Mouse (Mus musculus) thymus, adult 2 months (tissue): ENCODE measurements at regions not wholly inside any gene's neighbourhood (a gene's known extent, or its start where the extent isn't known, plus 50 kb on each side); places are given as distances from the start of the nearest gene placed in this dataset.

ENCODE experiments used
- DNase-seq: peaks from one replicate; pipeline ENCODE4 v3.0.0; 2021
- H3K27ac ChIP-seq: fragments of 200-500 bp; 2 replicates; pipeline ENCODE4 v1.5.1; 2012; ENCODE audit warnings: low read length, control low read depth; ENCODE audit not compliant: control insufficient read depth, insufficient read depth
- H3K27me3 ChIP-seq: fragments of 200-500 bp; 2 replicates; pipeline ENCODE4 v1.6.1; 2012; ENCODE audit warnings: mild to moderate bottlenecking, low read length, moderate library complexity, mixed read lengths; ENCODE audit not compliant: control insufficient read depth, insufficient read depth
- H3K36me3 ChIP-seq: fragments of 200-500 bp; 2 replicates; pipeline ENCODE4 v1.6.1; 2012; ENCODE audit warnings: mild to moderate bottlenecking, low read length, moderate library complexity; ENCODE audit not compliant: control insufficient read depth, insufficient read depth
- H3K4me1 ChIP-seq: fragments of 200-500 bp; replicated peaks from 2 replicates; pipeline ENCODE4 v1.6.1; 2012; ENCODE audit warnings: low read length; ENCODE audit not compliant: control insufficient read depth, insufficient read depth
- H3K4me3 ChIP-seq: fragments of 200-500 bp; 2 replicates; pipeline ENCODE4 v1.5.1; 2012; ENCODE audit warnings: mild to moderate bottlenecking, low read length, control low read depth, moderate library complexity; ENCODE audit not compliant: control insufficient read depth, insufficient read depth
- CTCF ChIP-seq: fragments of 200-500 bp; IDR thresholded peaks from 2 replicates; pipeline ENCODE4 v1.5.1; 2012; ENCODE audit warnings: mild to moderate bottlenecking, control low read depth, low read length, moderate library complexity, borderline replicate concordance; ENCODE audit not compliant: control insufficient read depth, poor library complexity, insufficient read depth; ENCODE audit errors: extremely low read depth
- POLR2A ChIP-seq: fragments of 200-500 bp; IDR thresholded peaks from 2 replicates; pipeline ENCODE4 v1.6.1; 2012; ENCODE audit warnings: mild to moderate bottlenecking, low read length, control low read depth, moderate library complexity; ENCODE audit not compliant: control insufficient read depth, poor library complexity, insufficient read depth; ENCODE audit errors: extremely low read depth
- WGBS: fragments of 180-500 bp; shearing (Covaris S2); methylation state at CpG from one replicate; pipeline ENCODE4 v1.1.7; 2018; 5-methylcytosine and 5-hydroxymethylcytosine counted together

DNA sequence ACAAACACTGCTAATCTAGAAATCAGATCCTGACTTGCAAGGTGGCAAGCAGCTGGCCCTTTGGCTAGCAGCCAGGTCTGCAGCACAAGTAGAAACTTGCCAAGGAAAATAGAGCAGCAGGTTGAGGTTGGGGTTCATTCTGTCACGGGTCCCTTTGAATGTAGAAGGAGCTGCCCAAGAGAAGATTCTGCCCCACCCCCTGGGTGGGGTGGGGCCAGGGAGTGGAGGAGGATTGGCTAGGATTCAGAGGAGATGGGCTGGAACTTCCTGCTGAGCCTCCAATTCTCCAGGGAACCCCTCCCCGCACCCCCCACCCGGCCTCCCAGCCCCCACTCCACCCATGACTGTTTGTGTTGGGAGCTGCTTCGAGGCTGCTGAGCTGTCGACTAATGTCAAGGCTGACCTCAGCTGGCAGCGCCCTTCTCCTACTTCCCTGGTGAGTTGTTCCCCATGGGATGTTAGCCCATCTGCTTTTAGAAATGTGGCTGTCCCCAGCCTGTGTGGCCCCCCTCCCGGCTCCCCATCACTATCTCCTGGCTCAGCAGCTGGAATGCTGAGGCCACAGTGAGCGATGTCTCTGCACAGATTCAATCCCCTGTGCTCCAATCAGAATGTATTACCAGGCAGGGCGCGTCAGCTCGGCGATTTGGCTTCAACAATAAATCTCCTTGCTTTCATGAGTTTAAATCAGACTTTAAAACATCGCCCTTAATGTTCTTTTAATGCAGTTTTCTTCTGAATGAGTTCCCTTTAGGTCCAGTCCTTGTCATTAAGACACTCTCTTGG is 447.8 kb upstream of the Kif2a start:
- Histone ChIP-seq H3K4me3 (no peak overlapping the region), H3K36me3 (no peaks in the 10 kb centered on the region), H3K4me1 (no peaks in the 10 kb centered on the region), H3K27ac (no peak overlapping the region), H3K27me3 (no peaks in the 10 kb centered on the region)
- TF ChIP-seq CTCF (no peak), POLR2A (no peak)
- 9% methylated on average over 13 of the region's 13 CpGs for WGBS
- no peak for DNase-seq

DNA sequence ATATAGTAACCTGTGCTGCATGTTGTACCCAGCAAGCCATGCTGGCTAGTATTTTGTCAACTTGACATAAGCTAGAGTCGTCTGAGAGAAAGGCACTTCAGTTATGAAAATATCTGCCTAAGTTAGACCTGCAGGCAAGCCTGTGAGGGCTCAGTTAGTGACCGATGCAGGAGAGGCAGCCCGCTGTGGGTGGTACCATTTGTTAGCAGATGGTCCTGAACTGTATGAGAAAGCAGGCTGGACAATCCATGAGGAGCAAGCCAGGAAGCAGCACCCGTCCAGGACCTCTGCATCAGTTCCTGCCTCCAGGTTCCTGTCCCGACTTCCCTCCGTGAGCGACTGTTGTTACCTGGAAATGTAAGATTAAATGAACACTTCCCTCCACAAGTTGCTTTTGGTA is 440.9 kb upstream of the Kif2a start:
- no peaks in the 10 kb centered on the region for H3K36me3 ChIP-seq
- H3K4me1 ChIP-seq: no peaks in the 10 kb centered on the region
- no peaks in the 10 kb centered on the region for H3K27me3 ChIP-seq
- DNase-seq: no peak
- no peak overlapping the region for H3K4me3 ChIP-seq
- 92% methylated on average over 7 of the region's 7 CpGs for WGBS
- TF ChIP-seq POLR2A: no peak
- TF ChIP-seq CTCF: no peak
- no peak overlapping the region for H3K27ac ChIP-seq

DNA sequence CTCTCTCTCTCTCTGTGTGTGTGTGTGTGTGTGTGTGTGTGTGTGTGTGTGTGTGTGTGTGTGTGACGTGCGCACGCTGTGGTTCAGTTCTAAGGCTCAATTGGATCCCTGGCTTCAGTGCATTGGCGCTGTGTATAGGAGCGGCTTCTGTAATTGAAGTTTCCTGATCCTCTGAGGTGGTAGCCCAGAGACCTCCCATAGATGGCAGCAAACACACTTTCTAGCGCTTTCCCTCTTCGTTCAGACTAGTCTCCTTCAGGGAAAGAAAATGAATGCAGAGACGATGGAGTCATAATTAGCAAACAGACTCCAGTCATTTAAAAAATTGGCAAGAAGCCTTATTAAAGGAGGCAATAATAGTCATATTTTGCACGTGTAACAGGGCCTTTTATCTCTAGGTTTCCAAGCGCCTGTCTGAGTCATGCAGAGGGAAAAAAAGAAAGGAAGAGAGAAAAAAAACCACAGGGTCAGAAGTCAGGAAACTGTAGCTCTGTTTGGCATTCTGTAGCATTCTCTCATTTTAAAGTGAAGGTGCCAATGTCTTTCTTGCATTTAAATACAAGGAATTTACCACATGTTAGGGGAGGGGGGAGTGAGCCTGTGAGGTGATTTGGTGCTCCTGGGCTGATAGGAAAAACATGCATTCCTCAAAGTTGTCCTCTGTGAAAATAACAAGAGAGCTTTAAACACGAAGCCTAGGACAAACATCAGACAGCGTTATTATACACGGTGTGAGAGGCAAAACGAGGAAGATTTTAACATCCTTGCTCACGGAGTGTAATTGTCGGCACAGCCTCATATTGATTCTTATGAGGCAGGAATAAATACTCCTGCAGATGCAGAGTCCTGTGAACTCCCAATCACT is 439.4 kb upstream of the Kif2a start:
- H3K27ac ChIP-seq: no peak overlapping the region
- no peaks in the 10 kb centered on the region for H3K27me3 ChIP-seq
- TF ChIP-seq CTCF: no peak
- TF ChIP-seq POLR2A: no peak
- H3K4me1 ChIP-seq: no peaks in the 10 kb centered on the region
- DNase-seq: peak; percentile 56
- no peak overlapping the region for H3K4me3 ChIP-seq
- H3K36me3 ChIP-seq: no peaks in the 10 kb centered on the region
- WGBS: 26% methylated on average over 16 of the region's 16 CpGs

DNA sequence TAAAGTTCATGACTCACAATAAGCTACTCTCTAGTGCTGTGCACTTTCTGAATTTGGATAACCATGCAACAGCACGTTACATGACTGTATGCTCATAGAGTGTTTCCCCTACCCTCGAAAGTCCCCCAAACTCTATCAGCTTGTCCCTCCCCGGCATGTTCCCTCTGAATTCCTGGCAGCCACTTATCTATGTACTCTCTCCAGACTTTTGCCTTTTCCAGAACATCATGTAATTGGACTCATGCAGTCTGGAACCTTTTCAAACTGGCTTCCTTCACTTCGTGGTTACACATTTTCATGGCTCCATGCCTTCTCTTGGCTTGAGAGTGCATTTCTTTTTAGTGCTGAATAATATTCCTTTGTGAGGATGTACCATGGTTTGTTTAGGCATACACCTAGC is 436.8 kb upstream of the Kif2a start:
- Histone ChIP-seq H3K4me1 (no peaks in the 10 kb centered on the region), H3K4me3 (no peak overlapping the region), H3K36me3 (no peaks in the 10 kb centered on the region), H3K27ac (no peak overlapping the region), H3K27me3 (no peaks in the 10 kb centered on the region)
- DNase-seq: no peak
- 89% methylated on average over 4 of the region's 4 CpGs for WGBS
- no peak for TF ChIP-seq CTCF
- no peak for TF ChIP-seq POLR2A

DNA sequence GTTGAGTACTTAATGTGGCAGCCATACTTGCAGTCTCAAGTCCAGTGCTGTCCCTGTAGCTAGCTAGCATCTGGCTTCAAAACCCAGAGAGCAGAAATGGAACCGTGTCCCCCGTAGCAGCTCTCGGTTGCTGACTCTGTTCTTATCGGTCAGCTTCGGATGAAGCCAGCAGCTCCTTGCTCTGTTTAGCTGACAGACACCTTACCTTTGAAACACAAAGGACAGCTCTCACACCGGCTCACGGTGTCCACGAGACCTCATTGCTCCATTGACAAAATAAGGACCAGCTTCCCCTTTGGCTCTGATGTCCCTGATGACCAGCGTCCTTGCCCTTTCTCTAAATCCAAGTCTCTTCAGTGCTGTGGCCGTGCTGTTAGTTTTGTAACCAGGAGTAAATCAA is 435.3 kb upstream of the Kif2a start:
- TF ChIP-seq POLR2A (no peak), CTCF (no peak)
- no peak for DNase-seq
- H3K36me3 ChIP-seq: no peaks in the 10 kb centered on the region
- H3K4me1 ChIP-seq: no peaks in the 10 kb centered on the region
- no peak overlapping the region for H3K27ac ChIP-seq
- no peak overlapping the region for H3K4me3 ChIP-seq
- WGBS: 90% methylated on average over 10 of the region's 10 CpGs
- 0 out of 2 replicates have a peak, but pooled peaks cover 2% of the 10 kb centered on the region for H3K27me3 ChIP-seq

DNA sequence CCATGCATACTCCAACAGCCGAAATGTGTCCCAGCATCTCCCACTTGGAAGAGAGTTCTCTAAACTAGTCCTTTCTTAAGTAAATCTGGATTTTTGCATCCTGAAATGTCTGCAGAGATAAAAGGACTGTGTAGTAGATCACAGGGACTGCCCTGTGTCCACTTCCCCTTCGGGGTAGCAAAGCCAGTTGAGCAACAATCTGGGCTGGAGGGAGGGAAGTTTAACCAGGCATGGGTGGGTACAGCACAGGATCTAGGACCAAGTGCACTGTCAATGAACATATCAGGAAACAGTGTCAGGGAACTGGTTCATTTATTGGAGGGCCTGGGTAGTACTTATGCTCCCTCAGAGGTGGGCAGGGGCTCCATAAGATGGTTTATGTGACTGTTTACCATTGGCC is 434.5 kb upstream of the Kif2a start:
- 58% methylated on average over 2 of the region's 2 CpGs for WGBS
- Histone ChIP-seq H3K4me1 (no peaks in the 10 kb centered on the region), H3K27ac (no peak overlapping the region), H3K36me3 (no peaks in the 10 kb centered on the region), H3K4me3 (no peak overlapping the region), H3K27me3 (0 out of 2 replicates have a peak, but pooled peaks cover 2% of the 10 kb centered on the region)
- no peak for DNase-seq
- TF ChIP-seq POLR2A (no peak), CTCF (no peak)
